Mouse (Mus musculus): ENCODE results near the gene Abhd12.

GRCm38 (mm10) chr2:150858724-150859487 is 45.6 kb downstream of the Abhd12 start:
- TF ChIP-seq POLR2A (IDR thresholded peaks at IDR 0.05; ENCODE audit: insufficient read depth, low read depth, low read length), result no peak
- TF ChIP-seq CTCF (IDR thresholded peaks at IDR 0.05; ENCODE audit: insufficient read depth, low read depth, low read length), result no peak
